Mouse (Mus musculus): ENCODE data around the gene Ift81.
A peak's percentile ranks its signal among the peaks of the same experiment; 100 is the strongest.

Ift81 gene

DNA sequence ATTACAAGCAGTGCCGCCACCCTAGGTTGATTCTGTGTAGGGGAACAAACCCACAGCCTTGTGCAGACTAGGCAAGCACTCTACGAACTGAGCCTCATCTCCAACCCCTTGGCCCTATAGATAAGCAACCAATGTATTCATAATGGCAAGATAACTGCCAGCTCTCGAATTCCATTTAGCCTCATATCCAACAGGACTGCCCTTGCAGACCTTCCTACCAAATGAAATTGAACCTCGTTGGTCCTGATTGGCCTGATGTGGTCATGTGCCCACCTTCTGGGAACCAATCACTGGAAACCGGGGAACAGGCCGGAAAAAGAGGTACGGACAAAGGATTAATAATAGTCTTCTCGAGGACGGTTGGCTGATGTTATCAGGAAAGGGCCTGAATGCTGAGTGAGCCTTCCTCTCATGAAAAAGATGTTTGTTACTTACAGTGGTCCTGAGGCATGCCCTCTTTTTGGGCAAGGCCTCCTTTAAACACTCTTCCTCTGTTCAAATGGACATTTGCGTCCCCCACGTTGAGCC lies 10.7 kb upstream of the Ift81 start:
- no peak for DNase-seq

- no peak for DNase-seq
Measured at GRCm38 (mm10) chr5:122623861-122624260, 9.5 kb upstream of the Ift81 start.

- no peak for DNase-seq
Measured at GRCm38 (mm10) chr5:122622526-122622925, 8.2 kb upstream of the Ift81 start.

- peak; percentile 85 for DNase-seq
Measured at GRCm38 (mm10) chr5:122621376-122621886, 7.1 kb upstream of the Ift81 start.

GRCm38 (mm10) chr5:122619686-122620296 lies 5.5 kb upstream of the Ift81 start:
- DNase-seq = no peak

DNA sequence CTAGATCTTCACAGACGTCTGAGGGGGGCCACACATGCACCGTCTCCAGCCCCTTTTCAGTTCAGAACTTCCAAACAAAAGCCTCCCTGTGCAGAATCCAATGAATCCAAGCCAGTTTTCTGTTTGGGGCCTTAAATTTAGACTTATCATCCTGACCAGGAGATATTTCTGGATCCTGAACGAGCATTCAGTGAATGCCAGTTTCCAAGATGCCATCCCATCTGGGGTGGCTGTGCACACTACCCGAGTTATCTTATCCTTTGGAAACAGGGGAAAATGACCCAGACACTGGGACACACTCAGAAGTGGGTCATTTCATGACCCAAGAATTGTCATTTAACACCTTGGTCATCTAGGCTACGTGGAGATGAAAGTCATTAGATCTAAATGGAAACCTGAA lies 3.4 kb upstream of the Ift81 start:
- DNase-seq = no peak

DNA sequence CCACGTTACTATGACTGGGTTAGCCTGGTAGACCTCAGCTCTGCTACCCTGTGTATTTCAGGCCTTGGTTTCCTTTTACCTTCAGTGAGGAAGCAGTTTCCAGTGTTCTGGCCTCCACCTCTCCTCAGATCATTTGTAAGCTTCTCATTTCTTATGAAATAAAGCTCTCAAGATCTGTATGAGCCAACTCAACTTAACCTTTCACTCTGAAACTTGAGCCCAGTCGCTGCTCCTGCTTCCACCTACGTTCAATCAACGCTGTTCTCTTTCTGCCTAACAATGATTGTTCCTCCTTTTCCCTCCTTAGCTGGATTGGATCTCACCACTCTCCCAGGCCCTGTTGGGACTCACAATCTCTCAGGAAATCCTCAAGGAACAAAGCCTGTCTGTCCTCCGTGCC lies 2.7 kb downstream of the Ift81 start:
- peak; percentile 8 for DNase-seq

- DNase-seq = no peak
Measured at GRCm38 (mm10) chr5:122604894-122605293, 9.4 kb downstream of the Ift81 start.

DNA sequence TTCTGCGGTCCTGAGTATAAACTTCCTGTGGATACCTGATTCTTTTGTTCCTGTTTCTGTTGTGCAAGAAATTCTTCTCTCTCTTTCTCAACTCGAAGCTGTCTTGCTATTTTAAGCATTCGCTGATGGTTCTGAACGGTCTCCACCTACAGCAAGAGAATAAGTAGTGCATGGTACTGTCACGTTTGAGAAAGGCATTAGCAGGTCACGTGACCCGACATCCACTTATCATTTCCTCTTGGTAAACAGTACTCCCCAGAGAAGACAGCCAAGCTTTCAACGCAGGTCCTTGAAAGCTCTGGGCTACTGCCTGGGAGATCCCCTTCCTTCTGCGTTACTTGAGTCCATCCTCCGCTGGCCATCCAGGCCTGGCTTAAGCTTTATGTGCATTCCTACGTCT lies 12.1 kb downstream of the Ift81 start:
- no peak for DNase-seq

DNA sequence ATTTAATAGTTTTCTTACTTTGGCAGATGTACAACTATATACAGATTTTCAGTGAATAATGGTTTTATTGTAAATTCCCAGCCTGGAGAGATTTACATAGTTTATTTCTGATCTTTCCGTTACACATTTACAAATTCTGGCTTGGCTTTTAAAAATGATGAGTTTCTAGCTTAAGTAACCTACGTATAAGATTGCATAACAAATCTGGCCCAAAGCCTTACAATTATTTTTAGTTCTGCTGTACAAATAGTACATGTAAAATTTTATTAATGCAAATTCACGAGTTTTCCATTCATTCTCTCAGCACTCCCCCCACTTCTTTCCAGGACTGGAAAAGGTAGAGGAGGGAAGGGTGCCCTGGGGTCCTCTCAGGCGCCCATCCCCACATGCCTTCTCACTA lies 18.8 kb downstream of the Ift81 start:
- DNase-seq = no peak

DNA sequence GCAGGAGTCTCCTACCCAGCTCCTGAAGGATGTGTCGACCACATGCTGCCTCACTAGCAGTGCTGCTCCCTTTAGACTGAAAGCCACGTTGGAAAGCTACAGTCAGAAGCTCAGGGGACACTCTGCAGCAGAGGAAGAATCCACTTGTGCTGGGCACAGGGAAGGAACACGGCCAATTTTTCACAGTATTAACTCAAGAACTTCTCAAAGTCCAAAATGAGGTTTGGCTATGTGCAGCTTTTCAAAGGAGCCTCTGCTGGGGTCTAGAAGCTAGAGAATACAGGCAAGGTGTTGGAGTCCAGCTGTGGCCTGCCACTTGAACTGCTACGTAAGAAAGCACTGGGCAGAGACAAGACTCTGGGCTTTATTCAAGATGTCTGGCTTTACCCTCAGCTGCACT lies 24.4 kb downstream of the Ift81 start:
- no peak for DNase-seq

- no peak for DNase-seq
Measured at GRCm38 (mm10) chr5:122585546-122585945, 28.8 kb downstream of the Ift81 start.

DNA sequence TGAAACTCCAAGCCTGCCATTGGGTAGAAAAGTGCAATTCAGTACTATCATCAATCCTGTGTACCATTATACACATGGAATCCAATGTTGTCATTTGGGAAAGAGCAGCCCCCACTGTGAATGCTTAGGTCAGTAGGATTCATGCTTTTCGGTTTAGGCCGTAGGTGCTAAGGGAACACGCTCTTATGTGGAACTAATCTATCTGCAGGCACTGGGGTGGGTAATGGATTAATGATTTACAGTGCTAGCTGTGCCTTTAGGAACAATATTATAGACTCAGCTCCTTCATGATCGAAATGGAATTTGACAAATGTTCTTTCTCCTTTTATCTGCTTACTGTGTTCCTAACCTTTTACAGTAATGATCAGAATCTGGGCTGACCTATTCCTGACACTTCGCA lies 30.2 kb downstream of the Ift81 start:
- DNase-seq = no peak

DNA sequence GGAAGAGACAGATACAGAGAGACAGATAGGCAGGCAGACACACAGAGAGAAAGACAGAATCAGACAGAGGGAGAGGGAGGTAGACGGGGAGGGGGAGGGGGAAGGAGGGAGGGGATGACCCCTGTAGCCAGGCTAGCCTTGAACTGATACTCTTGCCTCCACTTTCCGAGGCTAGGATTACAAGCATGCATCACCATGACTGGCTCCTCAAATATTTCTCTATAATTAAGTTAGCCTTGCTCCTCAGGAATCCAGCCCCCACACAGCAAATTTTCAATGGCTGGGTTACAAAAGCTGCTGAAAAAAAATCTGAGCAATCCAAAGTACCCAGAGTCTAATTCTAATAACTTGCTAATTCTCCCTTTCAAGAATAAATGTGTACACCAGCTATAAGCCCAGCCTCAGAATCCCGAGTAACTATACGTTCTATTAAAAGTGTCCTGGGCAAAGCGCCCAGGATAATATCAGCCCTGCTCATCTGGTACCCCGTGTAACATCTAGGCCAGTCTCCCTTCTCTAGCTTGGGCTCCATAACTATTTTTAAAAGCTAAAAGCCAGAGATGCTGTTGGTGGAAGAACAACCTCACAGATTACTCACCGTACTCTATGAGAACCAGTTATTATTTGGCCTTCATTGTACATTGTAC lies 37.5 kb downstream of the Ift81 start:
- peak; percentile 12 for DNase-seq

DNA sequence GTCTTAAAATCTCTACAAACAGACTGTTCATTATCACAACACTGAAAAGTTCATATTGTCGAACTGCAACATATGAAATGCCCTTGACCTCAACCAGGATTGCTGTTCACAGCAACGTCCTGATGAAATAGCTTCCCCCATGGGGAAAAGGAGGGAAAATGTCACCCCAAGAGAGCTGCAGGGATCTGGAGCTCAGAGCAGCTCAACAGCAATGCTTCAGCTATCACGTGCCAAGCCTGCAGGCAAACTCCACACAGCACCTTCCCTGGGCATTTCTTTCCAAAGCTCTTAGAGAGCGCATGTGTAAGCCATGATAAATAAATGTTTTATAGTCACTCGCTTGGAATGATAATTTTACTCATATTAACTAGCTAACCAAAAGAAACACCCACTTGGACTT lies 42.3 kb downstream of the Ift81 start:
- no peak for DNase-seq

GRCm38 (mm10) chr5:122566626-122567025 lies 47.7 kb downstream of the Ift81 start:
- DNase-seq = no peak

DNA sequence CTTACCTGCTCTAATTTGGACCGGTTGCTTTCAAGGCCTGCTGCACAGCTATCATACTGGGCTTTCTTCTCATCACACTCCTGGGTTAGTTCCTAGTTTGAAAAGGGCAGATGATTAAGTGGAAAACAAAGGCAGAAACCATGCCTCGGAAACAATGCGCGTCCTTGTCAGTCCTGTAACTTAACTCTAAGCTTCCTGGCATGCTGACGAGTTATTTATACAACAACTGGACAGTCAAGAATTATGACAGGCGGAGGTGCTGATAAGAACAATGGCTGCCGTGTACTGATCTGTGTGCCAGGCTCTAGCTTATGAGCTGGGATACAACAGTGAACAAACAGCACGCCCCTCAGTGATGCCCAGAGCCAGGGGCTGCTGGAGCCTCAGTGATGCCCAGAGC lies 53.7 kb downstream of the Ift81 start:
- DNase-seq = no peak

DNA sequence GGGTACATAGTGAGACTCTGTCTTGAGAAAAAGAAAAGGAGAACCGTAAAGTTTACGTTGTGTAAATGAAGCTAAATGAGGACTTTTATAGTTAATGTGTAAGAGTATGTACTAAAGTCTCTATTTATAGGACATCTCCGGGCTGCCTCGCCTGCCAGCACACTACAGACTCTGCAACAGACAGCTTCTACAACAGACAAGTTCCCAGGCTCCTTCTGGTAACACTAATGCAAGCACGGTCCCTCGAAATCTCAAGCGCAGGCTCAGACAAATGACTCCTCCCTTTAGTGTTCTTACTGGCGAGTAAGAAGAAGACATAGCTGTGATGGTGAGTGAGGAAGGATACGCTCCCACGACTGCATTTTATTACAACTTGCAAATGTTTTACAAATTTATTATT lies 56.2 kb downstream of the Ift81 start:
- DNase-seq = no peak

DNA sequence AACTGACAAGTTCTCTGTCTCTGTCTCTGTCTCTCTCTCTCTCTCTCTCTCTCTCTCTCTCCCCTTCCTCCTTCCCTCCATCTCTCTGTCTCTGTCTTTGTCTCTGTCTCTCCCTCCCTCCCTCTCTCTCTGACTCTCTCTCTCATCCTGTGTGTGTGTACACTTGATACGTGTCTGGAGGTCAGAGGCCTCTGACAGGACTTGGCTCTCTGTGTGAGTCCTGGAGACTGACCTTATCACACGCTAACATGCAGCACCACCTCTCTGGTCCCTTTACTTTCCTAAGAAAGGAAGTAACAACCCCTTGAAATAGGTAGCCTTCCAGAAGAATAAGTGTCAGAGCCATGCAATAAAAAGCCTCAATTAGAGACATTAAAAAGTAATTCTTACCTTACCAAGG lies 59.2 kb downstream of the Ift81 start:
- no peak for DNase-seq

DNA sequence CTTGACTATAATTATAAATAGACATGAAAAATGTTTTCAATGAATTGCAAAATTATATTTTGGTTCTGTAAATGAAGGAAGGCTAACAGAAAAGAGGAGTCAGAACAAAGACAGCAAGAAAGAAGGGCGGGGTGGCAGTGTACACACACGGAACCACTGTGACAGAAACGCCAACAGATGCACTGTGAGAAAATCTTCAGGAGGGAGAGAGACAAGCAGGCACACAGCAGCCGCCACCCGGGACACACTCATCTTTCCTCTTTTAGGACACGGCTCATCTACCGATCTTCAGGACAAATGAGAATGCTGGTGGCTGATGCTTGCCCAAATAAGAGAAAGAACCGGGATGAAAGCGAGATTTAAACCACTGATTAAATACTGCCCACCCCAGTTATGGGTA lies 61.7 kb downstream of the Ift81 start:
- DNase-seq = no peak

GRCm38 (mm10) chr5:122550460-122550859 lies 63.9 kb downstream of the Ift81 start:
- no peak for DNase-seq

DNA sequence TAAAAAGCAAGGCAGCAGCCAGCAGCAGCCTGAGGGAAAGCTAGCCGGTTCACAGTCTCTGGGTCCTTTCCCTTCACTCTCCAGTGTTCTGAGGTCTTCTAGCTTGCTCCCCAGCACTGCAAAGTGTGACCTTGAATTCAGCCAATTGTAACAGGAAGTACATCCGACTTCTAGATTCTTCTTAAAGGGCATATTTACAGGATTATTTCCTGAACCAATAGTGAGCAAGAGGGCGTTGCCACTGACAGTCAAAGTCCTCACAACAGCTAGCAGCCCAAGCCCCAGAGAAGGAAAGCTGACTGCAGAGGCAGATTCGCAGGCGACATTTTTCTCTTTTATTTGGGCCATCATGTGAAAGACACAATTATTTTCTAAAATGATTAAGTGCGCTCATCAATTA lies 65.6 kb downstream of the Ift81 start:
- no peak for DNase-seq

GRCm38 (mm10) chr5:122547810-122548209 lies 66.5 kb downstream of the Ift81 start:
- no peak for DNase-seq

GRCm38 (mm10) chr5:122547251-122547714 lies 67.0 kb downstream of the Ift81 start:
- peak; percentile 42 for DNase-seq

DNA sequence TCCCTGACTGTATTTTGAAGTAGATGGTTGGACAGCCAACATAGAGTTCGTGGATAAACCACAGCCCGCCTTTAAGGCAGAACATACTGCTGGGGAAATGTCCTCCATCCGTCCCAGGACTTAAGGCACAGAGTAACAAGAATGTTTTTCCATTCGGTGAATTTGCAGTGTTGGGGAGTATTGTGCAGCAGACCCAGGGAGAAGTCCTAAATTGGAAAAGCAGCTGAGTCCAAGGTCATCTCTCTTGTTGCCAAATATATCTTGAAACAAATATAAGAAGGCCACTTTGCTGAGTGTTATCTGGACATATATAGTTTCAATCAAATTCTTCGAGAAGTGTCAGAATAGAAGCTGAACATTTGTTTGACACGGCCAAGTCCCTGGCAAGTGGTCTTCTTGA lies 70.9 kb downstream of the Ift81 start:
- DNase-seq = no peak
